In genomic region chr6:24707499-24707898, GRCm38 (mm10) we compare ENCODE assay signal across 26 mouse cellular contexts. TPM values are rescaled to one million over a fixed set of nuclear protein-coding genes. Genes with fewer than 3 reads are reported as not detected.
"Had no signal": no experiment of that assay in that cellular context is flagged by ENCODE, and none has a peak within 500 bp of the region (broad histone marks: within the 10 kb centered on the region; RNA-seq: fewer than 3 reads in every experiment).

No protein-coding gene starts in this region.

- H3K9ac ChIP-seq: liver, embryonic 15.5 days; liver, postnatal 0 days; lung, embryonic 14.5 days; midbrain, embryonic 12.5 days; neural tube, embryonic 12.5 days; stomach, embryonic 15.5 days had no signal

- H3K27ac ChIP-seq: liver, embryonic 15.5 days; midbrain, embryonic 10.5 days; midbrain, embryonic 12.5 days; neural tube, embryonic 12.5 days had no signal

- ATAC-seq: liver, postnatal 0 days; midbrain, embryonic 16.5 days had no signal

- H3K27me3 ChIP-seq: liver, embryonic 15.5 days; midbrain, embryonic 12.5 days; neural tube, embryonic 12.5 days; stomach, embryonic 15.5 days had no signal

- H3K4me2 ChIP-seq: liver, embryonic 15.5 days; lung, embryonic 14.5 days; midbrain, embryonic 12.5 days; neural tube, embryonic 12.5 days; stomach, embryonic 15.5 days had no signal

- H3K36me3 ChIP-seq: liver, embryonic 15.5 days; midbrain, embryonic 10.5 days; midbrain, embryonic 12.5 days; neural tube, embryonic 12.5 days; stomach, embryonic 15.5 days had no signal

- DNase-seq: liver, postnatal 0 days; lung, embryonic 14.5 days; lung, postnatal 10 days; lung, postnatal 4 days; midbrain, embryonic 14.5 days; retina, postnatal 1 day; right cerebral cortex, adult 18-20 months; right cerebral cortex, postnatal 25 days; right cerebral cortex, postnatal 4 days; thymus, adult 2 months; thymus, postnatal 25 days; thymus, postnatal 4 days had no signal

- H3K4me3 ChIP-seq: liver, embryonic 15.5 days; midbrain, embryonic 10.5 days; midbrain, embryonic 12.5 days; myocyte; neural tube, embryonic 12.5 days; stomach, embryonic 15.5 days had no signal

- H3K9me3 ChIP-seq: liver, embryonic 15.5 days; midbrain, embryonic 10.5 days; midbrain, embryonic 12.5 days; neural tube, embryonic 12.5 days; stomach, embryonic 15.5 days had no signal

- H3K4me1 ChIP-seq: liver, embryonic 15.5 days; midbrain, embryonic 10.5 days; midbrain, embryonic 12.5 days; neural tube, embryonic 12.5 days; stomach, embryonic 15.5 days had no signal

RNA-seq across cellular contexts. Expression of gene Hyal6, which starts 25.5 kb away (rescaled TPM):
- total RNA-seq: megakaryocyte, adult 5-6 weeks; megakaryocyte-erythroid progenitor cell, adult 5-6 weeks had no signal
- polyA plus RNA-seq: liver, embryonic 15.5 days; lung, embryonic 14.5 days; lung, embryonic 16.5 days; midbrain, embryonic 10.5 days; midbrain, embryonic 12.5 days; midbrain, embryonic 14.5 days; midbrain, embryonic 16.5 days; neural tube, embryonic 12.5 days; neural tube, embryonic 14.5 days; spleen, adult 2 months; stomach, embryonic 15.5 days; thymus, adult 2 months had no signal

RNA-seq across cellular contexts. Expression of gene Hyal4, which starts 40.6 kb away (rescaled TPM):
- total RNA-seq: megakaryocyte, adult 5-6 weeks; megakaryocyte-erythroid progenitor cell, adult 5-6 weeks; neutrophil, adult 5-6 weeks had no signal
- polyA plus RNA-seq: lung, embryonic 14.5 days; lung, embryonic 16.5 days; midbrain, embryonic 10.5 days; midbrain, embryonic 12.5 days; midbrain, embryonic 14.5 days; midbrain, embryonic 16.5 days; neural tube, embryonic 12.5 days; neural tube, embryonic 14.5 days; spleen, adult 2 months; stomach, embryonic 15.5 days; thymus, adult 2 months; urinary bladder, adult 2 months had no signal
